Mouse (Mus musculus) yolk sac, embryonic 10.5 days (tissue): ENCODE data around the gene Ckap2l.

Source experiments
- DNase-seq: peaks from one replicate; pipeline ENCODE4 v3.0.0-alpha.2; 2017; ENCODE audit warnings: low spot score

The Ckap2l gene

DNA sequence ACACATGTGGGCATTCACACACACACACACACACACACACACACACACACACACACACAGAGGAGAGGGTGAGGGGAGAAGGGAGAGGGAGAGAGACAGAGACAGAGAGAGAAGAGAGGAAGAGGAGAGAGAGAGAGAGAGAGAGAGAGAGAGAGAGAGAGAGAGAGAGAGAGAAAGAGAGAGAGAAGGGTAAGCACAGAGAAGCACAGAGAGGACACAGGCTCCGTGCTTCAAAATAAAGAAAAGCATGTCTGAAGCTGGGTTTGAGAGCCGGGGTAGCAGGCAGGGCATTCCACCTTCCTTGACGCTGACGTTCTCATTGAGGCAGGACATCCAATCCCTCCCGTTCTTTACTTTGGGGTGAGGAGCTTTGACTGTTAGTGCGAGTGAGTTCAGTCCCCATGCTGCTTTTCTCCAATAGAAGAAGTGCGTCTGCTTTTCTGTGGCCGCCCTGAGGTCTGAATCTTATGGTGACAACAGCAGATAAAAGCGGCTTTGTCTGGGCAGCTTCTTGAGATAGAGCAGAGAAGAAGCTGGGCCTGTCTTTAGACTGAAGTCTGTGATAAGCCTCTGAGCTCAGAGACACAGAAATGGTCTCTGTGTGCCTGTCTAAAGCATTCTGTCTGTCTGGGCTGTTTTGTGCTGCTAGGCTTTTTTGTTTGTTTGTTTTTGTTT is 63.1 kb downstream of the Ckap2l start:
- no peak for DNase-seq

DNA sequence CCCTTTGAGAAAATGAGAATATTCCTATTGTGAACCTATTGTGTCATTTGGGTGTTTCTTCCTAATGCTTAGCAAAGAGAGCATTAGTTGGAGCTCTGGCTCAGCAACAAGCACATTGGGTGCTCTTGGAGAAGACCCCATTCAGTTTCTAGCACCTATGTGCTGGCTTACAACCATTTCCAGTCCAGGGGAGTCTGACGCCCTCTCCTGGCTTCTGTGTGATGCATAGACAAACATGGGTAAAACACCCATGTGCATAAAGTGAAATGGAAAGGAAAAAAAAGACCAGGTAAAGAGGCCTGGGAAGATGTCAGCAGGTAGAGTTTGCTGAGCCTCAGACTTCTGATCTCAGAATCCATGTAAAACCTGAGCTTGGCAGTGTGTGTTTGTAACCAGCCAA is 63.8 kb downstream of the Ckap2l start:
- no peak for DNase-seq

DNA sequence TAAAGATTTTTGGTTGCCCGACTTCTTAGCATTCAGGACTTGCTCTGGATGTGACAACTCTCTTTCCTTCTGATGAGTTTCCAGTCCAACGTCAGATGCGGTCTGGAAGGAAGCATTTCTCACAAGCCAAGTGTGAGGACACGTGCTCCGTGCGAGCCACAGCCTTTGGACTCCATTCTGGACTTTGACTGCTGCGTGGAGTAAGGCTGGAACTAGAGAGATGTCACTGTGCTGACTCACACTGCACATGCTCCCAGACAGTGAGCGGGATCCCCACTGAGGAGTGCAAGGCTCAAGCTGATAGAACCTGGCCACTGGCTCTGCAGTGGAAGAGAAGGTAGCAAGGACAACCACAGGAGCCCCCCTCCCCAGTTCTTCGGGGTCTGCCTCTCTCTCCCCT is 64.5 kb downstream of the Ckap2l start:
- peak; percentile 85 for DNase-seq

- no peak for DNase-seq
Observed at GRCm38 (mm10) chr2:129232023-129232422, 65.0 kb downstream of the Ckap2l start.

GRCm38 (mm10) chr2:129229316-129229715 is 67.7 kb downstream of the Ckap2l start:
- no peak for DNase-seq

- DNase-seq: no peak
Observed at GRCm38 (mm10) chr2:129228571-129228970, 68.4 kb downstream of the Ckap2l start.

DNA sequence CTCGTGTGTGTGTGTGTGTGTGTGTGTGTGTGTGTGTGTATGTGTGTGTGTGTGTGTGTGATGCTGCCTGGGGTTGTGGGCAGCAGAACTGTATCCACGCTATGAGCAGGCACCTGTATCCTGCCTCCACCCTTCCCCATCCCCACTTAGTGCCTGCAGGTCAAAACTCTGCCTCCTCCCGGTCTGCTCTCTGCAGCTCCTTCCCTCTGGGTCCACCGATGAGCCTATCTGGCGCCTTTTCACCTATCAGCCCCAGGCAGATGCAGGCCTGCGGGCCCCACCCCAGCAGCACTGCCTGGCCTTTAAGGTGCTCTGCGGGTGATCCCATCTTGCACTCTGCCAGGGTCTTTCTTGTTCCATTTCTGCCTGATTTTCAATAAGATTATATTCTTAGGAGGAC is 69.3 kb downstream of the Ckap2l start:
- no peak for DNase-seq

- no peak for DNase-seq
Observed at GRCm38 (mm10) chr2:129227011-129227529, 69.9 kb downstream of the Ckap2l start.

GRCm38 (mm10) chr2:129226296-129226851 is 70.6 kb downstream of the Ckap2l start:
- DNase-seq: peak; percentile 63

DNA sequence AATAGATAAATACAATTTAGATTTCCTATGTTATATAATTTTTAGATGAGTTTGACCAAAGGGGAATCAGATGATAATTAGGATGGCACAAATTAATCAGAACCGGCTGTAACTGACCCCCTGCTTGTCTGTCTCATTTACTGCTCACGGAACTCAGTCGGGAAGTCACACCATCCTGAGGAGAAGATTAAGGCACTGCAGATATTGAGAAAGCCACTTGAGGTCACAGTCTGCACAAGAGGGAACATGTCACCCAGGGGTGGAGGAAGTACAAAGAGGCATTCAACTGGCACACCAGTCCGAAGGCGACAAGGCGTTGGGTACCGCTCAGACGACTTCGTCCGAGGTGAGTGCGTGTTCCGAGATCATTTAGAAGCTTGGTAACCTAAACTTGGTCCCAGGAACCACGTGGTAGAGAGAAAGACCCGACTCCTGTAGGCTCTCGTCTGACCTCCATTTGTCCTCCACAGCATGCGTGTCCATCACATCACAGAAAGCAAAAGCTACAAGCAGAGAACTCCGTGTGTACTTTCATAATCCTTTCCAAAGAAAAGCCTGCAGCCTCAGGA is 71.7 kb downstream of the Ckap2l start:
- DNase-seq: no peak

GRCm38 (mm10) chr2:129224178-129224577 is 72.8 kb downstream of the Ckap2l start:
- no peak for DNase-seq

GRCm38 (mm10) chr2:129221097-129221632 is 75.8 kb downstream of the Ckap2l start:
- DNase-seq: no peak

DNA sequence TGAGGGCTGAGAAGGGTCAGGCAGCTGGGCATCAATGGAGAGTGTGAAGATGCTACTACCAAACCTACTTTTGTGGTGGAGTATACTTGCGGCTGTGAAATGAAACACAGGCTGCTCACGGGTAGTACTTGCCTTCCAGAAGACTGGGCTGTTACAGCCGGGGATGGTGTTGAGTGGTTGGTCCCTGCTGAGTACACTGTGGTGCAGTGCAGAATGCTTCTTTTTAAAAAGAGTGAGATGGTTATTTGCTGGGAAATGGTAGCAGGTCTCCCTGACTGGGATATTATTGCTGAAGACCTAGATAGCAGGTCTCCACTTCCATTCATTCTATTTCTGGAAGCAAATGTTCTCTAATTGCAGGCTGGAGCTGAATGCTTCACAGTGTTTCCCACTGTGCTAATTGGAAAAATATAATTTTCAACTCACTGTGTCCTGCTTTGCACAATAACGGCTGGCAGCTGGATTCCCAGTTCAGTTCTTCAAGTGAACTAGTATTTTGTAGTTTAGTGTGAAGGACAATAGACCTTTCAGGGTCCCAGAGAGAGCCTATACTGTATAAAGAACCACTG is 78.4 kb downstream of the Ckap2l start:
- DNase-seq: no peak
